Mouse (Mus musculus): ENCODE measurements around the gene Abca6.
A peak's percentile ranks its signal among the peaks of the same experiment; 100 is the strongest.

Abca6 gene

DNA sequence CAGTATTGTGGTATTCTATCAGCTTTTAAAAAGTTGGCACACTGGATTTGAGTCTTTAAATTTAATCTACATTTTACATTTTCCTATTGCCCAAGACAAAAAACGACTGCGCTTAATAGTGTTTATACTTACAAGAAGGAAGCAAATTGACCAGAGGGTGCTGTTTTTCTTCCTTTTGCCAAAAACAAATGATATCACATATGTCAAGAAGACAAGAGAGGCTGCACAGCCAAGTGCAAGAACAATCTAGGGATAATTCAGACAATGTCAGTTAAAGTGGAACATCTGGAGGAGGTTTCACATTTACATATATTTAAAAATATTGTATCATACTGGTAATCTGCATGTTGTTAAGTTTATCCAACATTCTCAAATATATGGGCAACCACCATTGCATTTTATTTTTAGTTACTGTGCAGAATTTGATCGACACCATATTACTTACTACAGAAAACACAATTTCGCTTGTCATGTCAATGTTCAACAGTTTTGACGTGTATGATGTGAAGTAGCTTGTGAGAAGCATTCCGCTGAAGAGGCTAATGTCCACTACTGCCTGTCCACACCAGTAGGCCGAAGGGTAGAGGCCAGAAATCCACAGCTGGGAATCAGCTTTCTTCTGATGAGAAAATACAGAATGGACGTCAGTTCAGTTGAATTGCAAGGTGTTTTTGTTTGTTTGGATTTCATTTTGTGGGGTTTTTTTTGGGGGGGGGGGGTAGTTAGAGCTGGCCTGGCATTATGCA is 54.8 kb downstream of the Abca6 start:
- DNase-seq (ENCODE audit: low spot score): no peak

DNA sequence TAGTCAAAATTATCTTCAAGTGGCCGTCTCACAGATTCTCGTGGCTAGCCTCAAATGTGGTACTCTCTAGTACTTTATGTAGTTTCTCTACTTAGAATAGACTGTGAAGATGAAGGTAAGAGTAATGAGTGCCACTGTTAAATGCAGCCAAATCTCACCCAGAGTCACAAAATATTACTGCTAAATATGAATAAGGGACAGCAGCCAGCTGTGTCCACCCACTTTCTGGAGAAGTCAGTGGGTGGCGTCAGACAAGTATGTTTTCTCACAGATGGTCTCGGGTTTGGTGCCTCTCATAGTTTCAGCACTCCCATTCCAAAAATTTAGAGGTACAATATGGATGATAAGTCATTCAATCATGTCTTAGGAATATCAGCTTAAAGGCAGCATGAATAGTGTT is 56.3 kb downstream of the Abca6 start:
- no peak for DNase-seq (ENCODE audit: low spot score)

DNA sequence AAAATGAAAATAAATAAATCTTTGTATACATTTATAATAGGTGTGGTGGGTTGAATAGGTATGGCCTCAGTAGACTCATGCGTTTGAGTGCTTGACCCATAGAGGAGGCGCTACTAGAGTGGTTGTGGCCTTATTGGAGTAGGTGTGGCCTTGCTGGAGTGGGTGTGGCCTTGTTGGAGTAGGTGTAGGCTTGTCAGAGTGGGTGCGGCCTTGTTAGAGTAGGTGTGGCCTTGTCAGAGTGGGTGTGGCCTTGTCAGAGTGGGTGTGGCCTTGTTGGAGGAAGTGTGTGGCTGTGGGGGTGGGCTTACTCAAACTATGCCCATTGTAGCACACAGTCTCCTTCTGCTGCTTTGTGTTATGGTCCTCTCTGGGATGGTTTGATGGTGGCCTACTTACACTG is 80.4 kb downstream of the Abca6 start:
- no peak for DNase-seq (ENCODE audit: low spot score)

DNA sequence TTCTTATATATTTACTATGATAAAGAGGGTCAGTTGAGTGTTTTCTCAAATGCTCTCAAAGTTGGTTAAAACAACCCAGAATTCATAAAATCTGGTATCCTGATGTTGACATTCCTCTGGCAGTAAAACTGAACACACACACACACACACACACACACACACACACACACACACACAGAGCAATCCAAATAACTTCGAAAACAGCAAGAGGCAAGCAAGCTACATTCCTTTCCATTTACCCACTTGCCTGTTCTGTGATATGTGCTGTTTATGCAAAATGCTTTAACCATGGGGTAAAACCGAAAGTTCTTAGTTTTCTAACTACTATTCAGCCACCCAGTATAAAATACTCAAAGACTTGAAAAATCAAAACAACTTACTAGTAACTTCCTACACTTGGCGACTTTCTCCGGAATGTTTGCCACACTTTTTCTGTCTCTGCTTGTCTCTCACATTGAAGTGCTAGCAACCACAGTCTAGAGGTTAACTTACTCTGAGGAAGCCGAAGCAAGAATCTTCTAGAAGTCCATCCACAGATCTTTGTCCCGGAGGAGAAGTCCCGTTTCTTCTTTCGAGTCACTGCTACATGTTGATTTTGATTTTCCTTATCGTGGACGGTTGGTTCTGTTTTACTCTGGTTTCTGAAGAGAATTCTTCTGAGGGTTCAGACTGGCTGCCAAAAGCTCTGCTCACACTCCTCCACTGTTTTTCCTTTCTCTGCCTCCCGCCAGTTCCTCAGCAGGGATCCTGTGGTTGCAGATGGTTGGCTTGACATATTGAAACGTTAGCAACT is 83.9 kb downstream of the Abca6 start, which contains the start of gene Abca9:
Abca9 (minus strand) TSS at position 738 of the 793 bp plus-strand sequence.
- peak; percentile 17 for DNase-seq (ENCODE audit: low spot score)

DNA sequence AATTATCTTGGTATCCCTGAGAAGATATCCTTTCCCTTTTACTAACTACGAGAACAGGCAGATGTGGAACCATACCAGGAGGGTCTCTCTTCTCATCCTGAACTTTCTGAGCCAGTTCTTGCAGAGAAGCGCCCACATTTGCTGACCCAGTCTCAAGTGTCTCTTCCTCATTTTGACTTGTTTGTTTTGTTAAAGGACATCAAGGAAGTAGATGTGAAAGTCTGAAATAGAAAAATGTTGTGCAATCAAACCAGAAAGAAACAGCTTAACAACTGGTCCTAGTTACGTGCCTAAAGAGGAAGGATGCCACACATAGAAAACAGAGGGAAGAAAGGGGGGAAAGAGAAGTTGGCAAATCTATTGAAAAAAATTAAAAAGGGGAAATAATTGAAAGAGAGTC is 85.8 kb downstream of the Abca6 start:
- DNase-seq (ENCODE audit: low spot score): no peak

DNA sequence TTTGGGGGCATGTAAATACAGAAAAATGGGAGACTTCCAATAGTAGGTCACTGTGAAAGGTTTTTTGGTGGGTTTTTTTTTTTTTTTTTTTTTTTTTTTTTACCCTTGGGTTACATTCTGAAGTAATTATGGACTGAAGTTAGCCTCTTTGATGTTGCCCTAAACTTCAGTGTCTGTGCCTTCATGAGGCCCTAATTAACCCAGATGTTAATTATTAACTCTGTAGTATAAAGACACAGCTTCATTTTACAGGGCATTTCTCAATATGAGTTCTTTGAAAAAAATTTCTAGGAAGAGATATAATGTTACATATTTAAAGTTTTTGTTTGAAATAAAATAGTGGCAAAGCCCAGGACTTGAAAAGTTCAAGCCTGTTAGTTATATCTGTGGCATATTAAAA is 86.2 kb downstream of the Abca6 start:
- DNase-seq (ENCODE audit: low spot score): no peak

DNA sequence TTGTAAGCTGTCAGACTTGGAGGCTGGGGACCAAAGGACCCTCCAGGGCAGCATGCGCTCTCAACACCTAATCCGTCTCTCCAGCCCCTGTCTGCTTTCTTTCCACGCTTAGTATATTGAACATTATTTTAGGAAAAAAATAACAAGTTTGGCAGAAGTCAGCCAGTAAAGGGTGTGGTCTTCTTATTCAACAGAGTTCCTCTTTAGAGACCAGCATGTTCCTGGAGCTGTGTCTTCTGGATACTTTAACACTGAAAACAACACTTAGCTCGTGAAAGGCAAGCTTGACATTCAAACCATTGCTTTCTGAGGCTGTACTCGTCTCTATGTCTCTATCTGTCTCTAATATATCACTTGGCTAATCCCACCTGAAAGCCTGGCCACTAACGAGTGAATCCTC is 94.5 kb downstream of the Abca6 start:
- DNase-seq (ENCODE audit: low spot score): no peak

DNA sequence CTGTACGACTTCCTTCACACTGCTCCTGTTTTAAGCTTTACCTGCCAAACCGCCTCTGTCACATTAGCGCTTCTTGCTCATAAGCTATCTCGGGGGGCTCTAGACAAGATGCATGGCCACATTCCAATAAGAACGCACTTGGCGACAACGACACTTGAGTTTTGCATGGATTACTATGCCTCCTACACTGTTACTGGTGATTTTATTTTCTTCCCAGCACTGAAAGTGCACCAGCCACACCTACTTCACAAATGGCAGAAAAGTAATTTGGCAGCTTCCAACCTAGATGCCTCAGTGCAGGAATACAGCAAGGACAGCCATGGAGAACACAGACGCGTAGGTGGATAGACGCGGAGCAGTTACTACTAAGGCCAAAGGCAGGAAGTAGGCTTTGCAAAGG is 95.6 kb downstream of the Abca6 start:
- DNase-seq (ENCODE audit: low spot score): no peak

DNA sequence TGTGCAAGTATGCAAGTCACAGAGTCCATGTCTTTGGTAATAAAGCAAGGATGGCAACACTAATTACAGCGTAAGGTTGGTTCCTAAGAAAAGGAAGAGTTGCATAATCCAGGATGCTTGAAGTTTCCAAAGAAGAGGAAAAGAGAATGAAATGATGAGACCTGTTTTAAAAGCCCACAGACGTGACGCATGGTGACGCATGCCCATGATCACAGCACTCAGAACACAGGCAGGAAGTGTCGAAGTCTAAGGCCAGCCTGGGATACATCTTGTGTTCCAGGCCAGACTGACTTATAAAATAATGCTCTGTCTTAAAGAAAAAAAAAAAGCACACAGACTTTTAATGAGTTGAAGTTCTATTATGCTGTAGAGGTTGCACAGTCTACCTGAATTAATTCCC is 103.9 kb downstream of the Abca6 start:
- no peak for DNase-seq (ENCODE audit: low spot score)

DNA sequence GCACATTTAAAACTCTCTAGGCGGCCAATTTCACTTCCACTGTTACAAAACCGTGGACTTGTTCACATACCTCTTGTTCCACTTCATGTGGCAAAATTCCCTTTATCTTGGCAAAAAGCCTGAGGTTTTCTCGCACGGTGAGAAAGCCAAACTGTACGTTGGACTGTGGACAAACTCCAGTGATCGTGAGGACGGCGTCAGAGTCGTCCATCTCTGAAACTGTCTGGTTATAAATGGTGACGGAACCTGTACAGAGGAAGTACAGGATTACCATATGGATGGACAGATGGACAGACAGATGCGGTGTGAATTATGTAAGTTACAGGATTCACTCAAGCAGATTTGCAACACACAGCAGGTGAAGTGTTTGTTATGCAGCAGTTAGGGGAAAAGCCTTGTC is 106.2 kb downstream of the Abca6 start:
- DNase-seq (ENCODE audit: low spot score): no peak

DNA sequence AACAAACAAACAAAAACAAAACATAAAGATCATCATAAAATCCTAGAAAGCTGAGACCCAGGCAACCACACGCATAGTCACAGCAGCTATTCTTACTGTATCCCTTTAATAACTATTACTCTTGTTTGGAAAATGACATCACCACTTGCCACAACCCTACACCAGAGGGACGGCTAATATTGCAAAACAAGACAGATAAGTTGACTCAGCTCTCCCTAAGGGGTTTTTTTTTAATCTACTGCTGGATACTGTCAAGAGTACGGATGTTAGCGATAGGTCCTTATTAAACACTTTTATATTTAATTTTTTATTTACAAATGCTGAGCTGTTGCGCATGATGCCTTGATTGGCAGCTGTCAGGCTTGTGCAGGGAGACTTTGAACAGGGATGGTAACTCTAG is 120.8 kb downstream of the Abca6 start:
- no peak for DNase-seq (ENCODE audit: low spot score)

All from ovary, adult 18-20 months (tissue).